Mouse (Mus musculus) gastrocnemius, adult 8-10 months (tissue): Measurements from ENCODE around the gene AI467606. TPM values are rescaled to one million over a fixed set of nuclear protein-coding genes. Genes with fewer than 3 reads are reported as not detected.

ENCODE experiments used
- DNase-seq, 2 experiments: peaks; one replicate each; pipeline ENCODE4 v3.0.0; 2022; ENCODE audit warnings: low spot score in 2 of 2
- microRNA-seq: library from miRNA; unstranded; fragments of <30 nt; microRNA quantifications from one replicate; pipeline ENCODE4 v1.2.0, GENCODE M21; 2022
- total RNA-seq, 4 experiments: library from RNA; stranded (reverse); gene quantifications; 2 replicates each; pipeline ENCODE4 v1.2.4; 2022

The AI467606 gene
- total RNA-seq, 4 experiments from 2014 or later: 0.12 to 0.74 (median 0.25) TPM

DNA sequence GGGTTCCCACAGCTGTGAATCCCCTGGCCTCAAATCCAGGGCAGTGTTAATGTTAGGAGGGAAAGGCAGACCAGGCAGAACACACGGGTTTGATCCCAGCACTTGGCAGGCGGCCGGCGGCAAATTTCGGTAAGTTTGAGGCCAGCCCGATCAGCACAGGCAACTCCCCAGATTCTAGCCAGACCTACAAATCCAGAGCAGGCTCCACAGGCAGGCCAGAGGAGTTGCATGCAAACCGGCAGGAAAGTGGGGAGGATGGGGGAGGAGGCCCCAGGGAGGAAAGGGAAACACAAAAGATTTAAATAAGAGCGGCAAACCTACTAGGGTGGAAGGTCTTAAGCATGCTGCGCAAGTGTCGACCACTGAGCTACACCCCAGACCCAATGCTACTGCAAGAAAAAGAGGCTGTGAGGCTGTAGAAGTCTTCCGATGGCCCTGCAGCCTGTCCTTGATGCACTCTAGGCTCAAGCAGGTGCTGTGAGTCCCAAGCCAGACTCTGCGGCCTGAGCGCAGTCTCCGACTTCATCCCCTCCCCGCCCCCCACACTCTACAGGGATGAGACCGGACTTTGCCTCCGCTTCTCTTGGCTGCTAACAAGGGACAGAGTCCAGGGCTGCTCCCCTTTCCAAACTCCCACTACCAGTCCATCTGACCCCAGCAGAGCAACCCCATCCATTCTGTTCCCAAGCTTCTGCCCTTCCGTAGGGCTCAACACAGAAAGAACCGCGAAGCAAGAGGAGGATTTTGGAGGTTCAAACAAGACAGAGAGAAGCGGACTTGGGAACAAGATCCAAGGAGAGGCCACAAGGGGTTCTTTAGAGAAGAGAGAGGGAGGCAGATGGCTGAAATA, 30.1 kb downstream of the AI467606 start:
- no peak for DNase-seq

DNA sequence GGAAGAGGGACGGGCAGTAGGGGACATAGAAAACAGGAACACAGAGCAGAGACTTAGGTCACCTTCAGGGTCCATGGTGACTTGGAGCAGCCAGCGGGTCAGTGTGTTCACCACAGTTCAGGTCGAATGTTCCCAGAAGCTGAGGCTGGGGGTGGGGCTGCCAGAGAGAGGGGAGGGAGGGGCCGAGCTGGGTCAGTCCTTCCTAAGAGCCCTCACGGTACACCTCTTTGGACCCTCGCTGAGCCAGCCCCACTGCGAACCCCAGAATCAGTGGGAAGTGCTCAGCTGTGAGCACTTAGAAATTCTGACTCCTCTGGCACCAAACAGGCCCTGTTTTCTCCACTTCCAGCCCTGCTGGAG, 30.7 kb downstream of the AI467606 start, which contains the start of gene Qprt:
Gene Qprt, minus strand, starts transcription at position 316 of the 360 bp plus-strand sequence.
- DNase-seq: no peak

DNA sequence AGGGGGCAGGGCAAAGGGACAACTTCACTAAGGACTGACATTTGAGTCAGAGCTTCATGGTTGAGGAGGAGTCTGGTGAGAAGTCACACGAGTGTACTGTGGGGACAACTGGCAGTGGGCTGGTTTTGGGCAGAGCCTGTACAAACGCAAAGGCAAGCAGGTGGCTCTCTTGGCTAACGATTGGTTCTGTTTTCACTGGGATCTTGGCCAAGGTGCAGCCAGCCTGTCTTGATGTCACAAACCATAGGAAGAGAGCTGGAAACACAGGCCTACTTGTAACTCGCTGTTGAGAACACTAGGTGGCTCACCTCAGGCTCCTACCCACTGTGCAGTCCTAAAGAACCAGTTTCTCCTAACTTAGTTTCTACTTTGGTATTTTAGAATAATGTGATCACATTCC, 38.5 kb downstream of the AI467606 start:
- no peak for DNase-seq

DNA sequence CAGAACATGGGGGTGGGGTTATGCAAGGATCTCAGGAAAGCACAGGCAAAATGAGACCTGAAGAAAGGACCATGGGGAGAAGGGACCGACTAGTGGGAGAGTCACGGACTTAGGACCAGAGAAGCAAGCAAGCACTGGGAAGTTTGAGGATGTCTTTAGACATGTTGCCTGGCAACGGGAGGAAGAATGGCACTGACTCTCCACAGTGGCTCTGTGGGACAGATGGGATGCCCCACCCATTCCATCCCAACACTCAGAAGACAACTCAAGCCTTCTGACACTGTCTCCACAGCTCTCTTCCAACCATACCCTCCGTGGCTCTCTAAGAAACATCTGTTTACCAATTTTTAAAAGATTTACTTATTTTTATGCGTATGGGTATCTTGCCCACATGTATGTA, 42.0 kb downstream of the AI467606 start:
- no peak for DNase-seq

DNA sequence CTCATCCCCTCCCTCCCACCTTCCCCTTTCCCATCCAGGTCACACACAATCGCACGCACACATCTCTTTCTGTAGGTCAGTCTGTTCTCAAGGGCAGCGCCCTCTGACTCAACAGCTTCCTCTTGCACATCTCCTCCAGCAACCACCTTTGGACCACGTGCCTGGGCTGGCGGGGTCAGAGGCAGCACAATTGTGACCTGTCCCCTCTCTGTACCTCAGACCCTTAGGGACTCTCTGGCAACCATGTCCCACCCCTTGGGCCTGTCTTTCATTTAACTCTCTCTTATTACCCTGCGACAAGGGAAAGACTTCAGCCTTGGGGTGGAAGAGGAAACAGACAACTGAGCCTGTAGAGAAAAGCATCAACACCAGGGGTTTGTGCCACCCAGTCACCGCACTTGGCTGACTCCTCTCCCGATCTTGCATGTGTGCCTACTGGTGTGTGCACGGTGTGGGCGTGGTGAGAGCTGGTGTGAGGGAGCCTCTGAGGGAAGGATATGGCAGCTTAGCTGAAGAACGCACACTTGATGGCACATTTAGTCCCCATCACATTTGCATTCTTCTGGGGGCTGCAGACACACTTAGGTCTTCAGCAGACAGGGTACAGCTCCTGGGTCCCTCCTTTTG, 43.8 kb downstream of the AI467606 start:
- DNase-seq: no peak

DNA sequence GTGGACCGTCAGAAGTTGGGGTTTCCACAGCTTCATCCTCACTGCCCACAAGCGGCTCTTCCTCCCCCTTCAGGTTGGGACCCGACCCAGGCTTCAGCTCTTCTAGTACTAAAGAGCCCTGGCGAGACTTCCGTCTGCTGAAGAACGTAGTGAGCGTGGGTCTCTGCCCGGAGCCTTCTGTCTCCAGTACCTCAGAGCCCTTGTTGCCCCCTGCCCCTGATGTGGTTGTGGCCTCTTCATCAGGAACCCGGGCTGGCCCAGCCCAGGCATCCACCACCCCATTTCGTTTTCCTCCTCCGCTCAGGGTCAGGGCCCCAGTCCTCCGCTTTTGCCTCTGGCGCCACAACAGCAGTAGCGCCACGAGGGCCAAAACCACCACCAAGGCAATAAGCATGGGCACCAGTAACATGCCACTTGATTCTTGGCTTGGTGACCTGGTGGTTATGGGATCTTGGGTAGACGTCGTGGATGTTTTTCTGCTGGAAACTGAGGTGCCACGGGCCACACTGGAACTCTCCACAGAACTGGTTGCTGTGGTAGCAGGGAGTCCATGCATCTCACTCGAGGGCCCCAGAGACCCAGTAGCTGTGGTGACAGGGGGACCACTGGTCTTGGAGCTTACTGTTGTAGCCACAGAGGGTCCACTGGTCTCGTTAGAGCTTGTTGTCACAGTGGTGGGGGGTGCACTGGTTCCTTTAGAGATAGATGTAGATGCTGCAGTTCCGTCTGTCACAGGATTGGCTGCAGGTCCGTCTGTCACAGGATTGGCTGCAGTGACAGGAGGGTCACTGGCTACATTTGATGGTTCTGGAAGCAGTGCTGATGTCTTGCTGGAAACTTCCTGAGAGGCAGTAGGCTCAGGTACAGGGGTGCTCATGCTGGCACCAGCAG, 45.3 kb downstream of the AI467606 start:
- no peak for DNase-seq

DNA sequence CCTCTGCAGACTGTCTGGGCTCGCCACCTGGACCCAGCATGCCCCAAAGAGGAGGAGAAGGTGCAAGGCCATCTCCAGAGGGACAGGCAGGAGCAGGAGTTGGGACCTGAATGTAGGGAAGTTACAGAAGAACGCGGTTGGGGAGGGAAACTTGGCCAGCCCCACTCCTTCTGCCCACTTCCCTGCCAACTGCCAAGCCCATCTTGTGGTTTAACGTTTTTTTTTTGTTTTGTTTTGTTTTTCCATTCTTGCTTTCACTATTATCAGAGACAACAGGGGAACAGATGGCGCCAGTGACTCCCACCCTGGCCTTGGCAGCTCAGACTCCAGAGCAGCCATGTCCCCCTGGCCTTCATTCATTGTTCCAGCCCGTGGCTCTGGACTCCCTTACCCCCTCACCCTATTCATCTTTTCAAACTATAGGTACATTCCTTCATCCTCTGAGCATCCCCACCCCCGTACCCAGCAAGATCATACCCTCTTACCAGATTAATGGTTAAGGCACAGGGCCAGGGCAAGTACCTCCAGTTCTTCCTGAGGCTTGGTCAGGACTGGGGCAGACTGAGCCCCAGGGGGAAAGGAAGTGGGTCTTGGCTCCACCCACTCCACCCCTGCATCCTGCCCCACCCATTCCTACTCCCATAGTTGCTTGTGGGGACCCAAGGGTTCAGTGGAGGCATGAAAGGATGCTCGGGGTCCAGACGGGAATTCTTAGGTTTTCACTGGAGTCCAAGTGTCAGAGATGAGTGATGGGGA, 46.3 kb downstream of the AI467606 start, which contains the start of gene Spn:
Gene Spn, minus strand, starts transcription at position 562 of the 756 bp plus-strand sequence.
- DNase-seq: no peak

DNA sequence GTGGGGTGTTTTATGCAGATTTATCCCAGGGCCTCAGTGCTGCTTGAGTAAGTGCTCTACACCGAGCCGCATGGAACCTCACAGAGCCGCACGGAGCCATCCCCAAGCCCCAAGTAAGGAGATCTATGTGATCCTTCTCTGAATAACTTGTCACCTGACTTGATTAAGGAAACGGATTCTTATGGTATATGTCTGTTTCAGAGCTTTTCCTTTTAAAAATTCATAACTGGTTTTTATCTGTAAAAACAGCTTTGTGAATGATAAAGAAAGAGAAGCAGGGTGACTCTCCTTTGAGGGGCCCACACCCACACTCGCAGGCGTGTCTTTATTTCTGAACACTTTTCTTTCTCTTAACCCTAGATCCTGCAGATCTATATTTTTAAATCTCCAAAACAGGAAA, 47.9 kb downstream of the AI467606 start:
- no peak for DNase-seq

DNA sequence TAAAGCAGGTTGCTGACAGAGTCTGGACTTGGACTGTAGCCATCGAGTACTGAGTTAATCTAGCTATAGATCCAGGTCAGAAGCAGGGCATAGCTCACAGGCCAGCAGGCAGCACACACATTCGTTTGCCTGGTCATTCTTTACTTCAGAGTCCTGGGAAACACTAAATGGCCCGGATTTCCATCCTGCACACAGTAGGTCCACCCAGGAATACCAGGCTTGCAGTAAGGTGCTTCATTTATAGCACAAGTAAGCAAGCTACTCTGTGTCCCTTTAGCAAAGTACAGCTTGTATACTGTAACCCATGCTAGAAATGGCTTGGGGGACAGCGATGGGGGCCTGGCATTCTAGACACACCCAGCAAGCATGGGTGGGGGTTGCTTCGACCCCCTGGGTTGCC, 48.4 kb downstream of the AI467606 start:
- no peak for DNase-seq

DNA sequence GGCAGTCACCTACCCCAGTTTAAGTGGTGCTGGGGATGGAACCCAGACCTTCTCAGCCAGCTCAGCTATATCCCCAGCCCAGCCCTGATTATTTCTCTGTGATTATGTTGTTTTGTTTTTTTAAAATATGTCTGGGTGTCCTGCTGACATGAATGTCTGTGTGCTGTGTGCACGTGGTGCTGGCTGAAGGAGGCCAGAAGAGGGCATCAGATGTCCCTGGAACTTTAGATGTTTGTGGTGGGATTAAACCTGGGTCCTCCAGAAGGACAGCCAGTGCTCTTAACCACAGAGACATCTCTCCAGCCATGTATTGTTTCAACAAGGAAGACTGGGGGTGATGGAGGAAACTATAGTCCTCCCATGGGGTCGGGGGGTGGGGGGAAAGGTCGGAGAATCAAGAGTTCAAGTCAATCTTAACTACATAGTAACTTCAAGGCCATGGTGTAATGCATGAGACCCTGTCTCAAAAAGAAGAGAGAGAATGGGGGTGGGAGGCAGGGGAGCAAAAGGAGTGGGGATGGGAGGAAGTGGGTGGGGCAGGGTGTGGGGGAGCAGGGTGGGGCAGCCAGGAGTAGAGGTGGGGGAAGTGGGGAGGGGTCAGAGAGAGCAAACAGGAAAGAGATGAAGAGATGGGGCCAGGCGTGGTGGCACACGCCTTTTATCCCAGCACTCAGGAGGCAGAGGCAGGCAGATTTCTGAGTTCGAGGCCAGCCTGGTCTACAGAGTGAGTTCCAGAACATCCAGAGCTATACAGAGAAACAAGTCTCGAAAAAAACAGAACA, 49.7 kb downstream of the AI467606 start:
- no peak for DNase-seq

DNA sequence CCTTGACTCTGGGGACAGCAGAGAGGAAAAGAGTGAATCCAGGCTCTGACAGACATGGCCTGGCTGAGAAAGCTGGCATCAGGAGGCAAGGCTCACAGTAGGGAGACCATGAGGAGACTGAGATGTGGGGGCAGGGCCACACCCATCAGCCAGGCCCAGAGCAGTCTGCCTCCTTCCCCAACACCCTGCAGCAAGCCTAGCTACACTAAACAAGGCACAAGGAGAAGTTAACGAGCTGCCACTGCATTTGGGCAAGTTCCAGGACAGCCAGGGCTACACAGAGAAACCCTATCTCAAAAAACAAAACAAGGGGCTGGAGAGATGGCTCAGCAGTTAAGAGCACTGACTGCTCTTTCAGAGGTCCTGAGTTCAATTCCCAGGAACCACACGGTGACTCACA, 51.1 kb downstream of the AI467606 start:
- DNase-seq: no peak

DNA sequence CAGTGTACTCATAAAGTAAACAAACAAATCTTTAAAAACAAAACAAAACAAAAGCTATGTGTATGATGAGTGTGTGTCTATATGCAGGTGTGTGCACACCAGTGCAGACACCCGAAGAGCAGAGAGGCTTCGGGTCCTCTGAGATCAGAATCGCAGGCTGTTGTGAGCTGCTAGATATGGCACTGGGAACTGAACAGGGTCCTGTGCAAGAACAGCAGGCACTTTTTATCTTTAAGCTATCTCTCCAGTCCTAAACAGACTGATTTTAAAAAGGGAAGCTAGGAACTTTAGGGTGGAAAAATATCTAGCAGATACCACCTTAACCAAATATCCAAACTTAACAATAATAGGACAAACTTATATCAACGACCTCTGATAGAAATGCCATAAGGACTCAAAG, 51.5 kb downstream of the AI467606 start:
- DNase-seq: no peak

Small RNA genes lying within 50 kb of the gene (microRNA-seq; reads per million reads assigned to microRNA genes)
- not detected for gene Gm44343

Other genes with a start within 250 kb of the AI467606 start
- gene Doc2a, start 243.9 kb upstream of the AI467606 start, total RNA-seq: not detected
- gene Hirip3, start 229.4 kb upstream of the AI467606 start, total RNA-seq: 1 to 10 TPM; 4.1 to 9.6 (median 5.1) TPM
- 10 to 100 TPM in 3 of 4 experiments, 1 to 10 TPM in 1; 10.0 to 11.1 (median 10.5) TPM for gene Ino80e, start 229.0 kb upstream of the AI467606 start, total RNA-seq
- 10 to 100 TPM; 18.6 to 20.9 (median 20.0) TPM for gene Taok2, start 206.7 kb upstream of the AI467606 start, total RNA-seq
- gene Tmem219, start 168.4 kb upstream of the AI467606 start, total RNA-seq: 10 to 100 TPM in 3 of 4 experiments, 1 to 10 TPM in 1; 9.3 to 13.4 (median 12.0) TPM
- 1 to 10 TPM; 1.2 to 4.0 (median 2.7) TPM for gene Kctd13, start 162.5 kb upstream of the AI467606 start, total RNA-seq
- not detected for gene Asphd1, start 141.8 kb upstream of the AI467606 start, total RNA-seq
- 1 to 10 TPM in 1 of 4 experiments, under 1 TPM in 3; 0.19 to 1.1 (median 0.51) TPM for gene Sez6l2, start 140.8 kb upstream of the AI467606 start, total RNA-seq
- gene Cdipt, start 115.4 kb upstream of the AI467606 start, total RNA-seq: 10 to 100 TPM; 27.4 to 34.9 (median 33.3) TPM
- gene Cdiptos, start 115.3 kb upstream of the AI467606 start, total RNA-seq: under 1 TPM in 1 of 4 experiments, not detected in 3; 0.24 TPM
- 10 to 100 TPM; 26.7 to 48.3 (median 34.8) TPM for gene Mvp, start 76.7 kb upstream of the AI467606 start, total RNA-seq
- under 1 TPM in 1 of 4 experiments, not detected in 3; 0.67 TPM for gene Pagr1b, start 74.9 kb upstream of the AI467606 start, total RNA-seq
- 10 to 100 TPM in 1 of 4 experiments, 1 to 10 TPM in 3; 1.3 to 17.6 (median 5.2) TPM for gene Pagr1a, start 74.0 kb upstream of the AI467606 start, total RNA-seq
- gene Gm42742, start 70.3 kb upstream of the AI467606 start, total RNA-seq: 10 to 100 TPM in 3 of 4 experiments, 1 to 10 TPM in 1; 4.0 to 20.7 (median 14.7) TPM
- under 1 TPM in 3 of 4 experiments, not detected in 1; 0.31 to 0.72 (median 0.65) TPM for gene Prrt2, start 70.1 kb upstream of the AI467606 start, total RNA-seq
- 10 to 100 TPM; 67.1 to 73.4 (median 72.5) TPM for gene Maz, start 64.3 kb upstream of the AI467606 start, total RNA-seq
- 1 to 10 TPM in 1 of 4 experiments, under 1 TPM in 1, not detected in 2; 0.82 to 1.8 TPM for gene Kif22, start 48.9 kb upstream of the AI467606 start, total RNA-seq
- not detected for gene Zg16, start 4.0 kb upstream of the AI467606 start, total RNA-seq
- gene Qprt, start 30.9 kb downstream of the AI467606 start, total RNA-seq: under 1 TPM in 3 of 4 experiments, not detected in 1; 0.18 to 0.29 (median 0.27) TPM
- under 1 TPM in 3 of 4 experiments, not detected in 1; 0.07 to 0.13 (median 0.13) TPM for gene Spn, start 46.5 kb downstream of the AI467606 start, total RNA-seq
- gene Cd2bp2, start 104.7 kb downstream of the AI467606 start, total RNA-seq: 10 to 100 TPM; 25.2 to 35.0 (median 32.7) TPM
- 10 to 100 TPM; 29.1 to 34.3 (median 32.1) TPM for gene Tbc1d10b, start 117.1 kb downstream of the AI467606 start, total RNA-seq
- gene Mylpf, start 117.5 kb downstream of the AI467606 start, total RNA-seq: over 10,000 TPM; 27,006 to 32,685 (median 27,393) TPM
- 1 to 10 TPM; 4.2 to 5.5 (median 4.8) TPM for gene Zfp553, start 141.7 kb downstream of the AI467606 start, total RNA-seq
- gene Sept1, start 141.8 kb downstream of the AI467606 start, total RNA-seq: 1 to 10 TPM; 1.0 to 2.8 (median 1.4) TPM
- 10 to 100 TPM; 13.7 to 21.0 (median 18.3) TPM for gene Zfp771, start 152.9 kb downstream of the AI467606 start, total RNA-seq
- gene Dctpp1, start 169.3 kb downstream of the AI467606 start, total RNA-seq: 10 to 100 TPM; 31.3 to 38.3 (median 33.9) TPM
- gene Sephs2, start 182.7 kb downstream of the AI467606 start, total RNA-seq: 10 to 100 TPM; 38.1 to 45.4 (median 41.6) TPM
- gene Itgal, start 204.9 kb downstream of the AI467606 start, total RNA-seq: under 1 TPM; 0.07 to 0.25 (median 0.17) TPM